Mouse (Mus musculus) CH12.LX (cell line): ENCODE measurements at regions not wholly inside any gene's neighbourhood (a gene's known extent, or its start where the extent isn't known, plus 50 kb on each side); places are given as distances from the start of the nearest gene placed in this dataset.

Source experiments
- CHD2 ChIP-seq: IDR thresholded peaks from 2 replicates; pipeline ENCODE4 v1.6.1; 2011; ENCODE audit warnings: low read length, improper control_type of control experiment
- CTCF ChIP-seq, 2 experiments: IDR thresholded peaks in 1 of 2; conservative IDR thresholded peaks in 1 of 2; 2 replicates each; pipeline ENCODE4 v1.5.1; 2011 to 2012; ENCODE audit warnings: low read depth in 2 of 2, low read length in 2 of 2, improper control_type of control experiment in 1 of 2, inconsistent platforms in 1 of 2, mild to moderate bottlenecking in 1 of 2, moderate library complexity in 1 of 2
- E2F4 ChIP-seq: IDR thresholded peaks from 2 replicates; pipeline ENCODE4 v1.6.1; 2011; ENCODE audit warnings: low read depth, low read length, improper control_type of control experiment; ENCODE audit not compliant: insufficient replicate concordance
- EP300 ChIP-seq: IDR thresholded peaks from 2 replicates; pipeline ENCODE4 v1.6.1; 2011; ENCODE audit warnings: low read length, improper control_type of control experiment
- JUN ChIP-seq: IDR thresholded peaks from 2 replicates; pipeline ENCODE4 v1.6.1; 2011; ENCODE audit warnings: low read depth, mild to moderate bottlenecking, low read length, improper control_type of control experiment, moderate library complexity; ENCODE audit not compliant: insufficient read depth
- NELFE ChIP-seq: IDR thresholded peaks from 2 replicates; pipeline ENCODE4 v1.6.1; 2011; ENCODE audit warnings: low read depth, low read length, improper control_type of control experiment
- POLR2A ChIP-seq: IDR thresholded peaks from 2 replicates; pipeline ENCODE4 v1.6.1; 2011; ENCODE audit warnings: low read depth, mild to moderate bottlenecking, improper control_type of control experiment, low read length
- SMC3 ChIP-seq: IDR thresholded peaks from 2 replicates; pipeline ENCODE4 v1.6.1; 2011; ENCODE audit warnings: low read depth, low read length, improper control_type of control experiment
- UBTF ChIP-seq: IDR thresholded peaks from 2 replicates; pipeline ENCODE4 v1.6.1; 2012; ENCODE audit warnings: low read depth, mild to moderate bottlenecking, inconsistent platforms, low read length, improper control_type of control experiment, moderate library complexity

- TF ChIP-seq CTCF (conservative IDR thresholded peaks at IDR 0.05 in 1 of 2, IDR thresholded peaks at IDR 0.05 in 1 of 2; ENCODE audit: low read depth in 2 of 2, low read length in 2 of 2) (no peak), SMC3 (no peak), EP300 (no peak), POLR2A (no peak), CHD2 (no peak), NELFE (no peak), UBTF (no peak), E2F4 (no peak), JUN (no peak)
Observed at GRCm38 (mm10) chr6:100493558-100493957, 177.4 kb downstream of the Shq1 start.
